Mouse (Mus musculus) hindbrain, embryonic 15.5 days (tissue): ENCODE data around the gene Npc1l1. TPM values are rescaled to one million over a fixed set of nuclear protein-coding genes. Genes with fewer than 3 reads are reported as not detected.

Source experiments
- ATAC-seq: fragments of 200-750 bp; cut with Nextera tagmentation; 2 replicates; pipeline ENCODE4 v1.8.0; 2017; ENCODE audit warnings: low read depth, moderate number of reproducible peaks, moderate TSS enrichment; ENCODE audit not compliant: low FRiP score
- H3K27ac ChIP-seq: fragments of 300-500 bp; sonication (generic); replicated peaks from 2 replicates; pipeline ENCODE4 v1.5.1; 2015; ENCODE audit warnings: mild to moderate bottlenecking, inconsistent platforms
- H3K27me3 ChIP-seq: fragments of 300-500 bp; sonication (generic); 2 replicates; pipeline ENCODE4 v1.6.1; 2015; ENCODE audit warnings: control low read depth, inconsistent platforms
- H3K36me3 ChIP-seq: fragments of 300-500 bp; sonication (generic); 2 replicates; pipeline ENCODE4 v1.6.1; 2015; ENCODE audit warnings: control low read depth, inconsistent platforms
- H3K4me1 ChIP-seq: fragments of 300-500 bp; sonication (generic); replicated peaks from 2 replicates; pipeline ENCODE4 v1.6.1; 2015; ENCODE audit warnings: control low read depth, inconsistent platforms
- H3K4me2 ChIP-seq: fragments of 300-500 bp; sonication (generic); 2 replicates; pipeline ENCODE4 v1.6.1; 2015; ENCODE audit warnings: moderate library complexity, mild to moderate bottlenecking, inconsistent platforms
- H3K4me3 ChIP-seq: fragments of 300-500 bp; sonication (generic); 2 replicates; pipeline ENCODE4 v1.5.1; 2015; ENCODE audit warnings: mild to moderate bottlenecking, inconsistent platforms
- H3K9ac ChIP-seq: fragments of 300-500 bp; sonication (generic); 2 replicates; pipeline ENCODE4 v1.6.1; 2015; ENCODE audit warnings: inconsistent platforms
- H3K9me3 ChIP-seq: fragments of 300-500 bp; sonication (generic); 2 replicates; pipeline ENCODE4 v1.6.1; 2016; ENCODE audit warnings: control low read depth, inconsistent platforms
- WGBS: fragments of 180-500 bp; shearing (Covaris S2); methylation state at CpG from one replicate; pipeline ENCODE4 v1.1.7; 2015; 5-methylcytosine and 5-hydroxymethylcytosine counted together
- polyA plus RNA-seq: library from polyadenylated mRNA; unstranded; fragments of >200 nt; fragmentation: Nextera tagmentation; extraction: Ambion mirVana; gene quantifications from 2 replicates; pipeline ENCODE4 v1.2.1, GENCODE M21; 2015

Gene Npc1l1
- polyA plus RNA-seq, 1 experiment from 2014 or later, result 0.08 TPM

DNA sequence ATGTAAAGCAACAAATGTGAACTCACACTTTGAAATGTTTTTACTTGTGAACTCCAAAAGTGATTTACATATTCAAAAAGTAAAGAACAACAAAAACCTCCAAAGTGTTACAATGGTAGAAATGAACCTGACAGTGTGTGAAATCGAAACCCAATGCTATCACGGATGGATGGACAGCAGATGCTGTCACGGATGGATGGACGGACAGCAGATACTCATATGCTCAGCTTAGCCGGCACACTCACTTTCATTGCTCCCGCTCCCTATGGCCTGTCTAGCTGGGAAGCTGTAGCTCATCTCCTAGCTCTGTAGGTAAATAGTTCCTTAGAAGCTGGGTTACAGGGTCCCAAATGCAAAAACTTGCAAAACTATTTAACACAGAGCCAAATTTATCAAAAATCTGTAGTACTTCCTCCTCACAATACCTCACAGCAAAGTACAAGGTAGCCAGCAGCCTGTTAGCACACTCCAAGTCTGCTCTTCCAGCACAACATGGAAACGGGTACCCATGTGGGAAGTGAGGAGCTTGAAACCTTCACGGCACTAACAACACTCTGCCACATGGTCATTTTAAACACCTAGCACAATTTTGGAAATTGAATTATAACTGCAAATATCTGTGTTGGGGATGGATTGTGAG lies 52.0 kb downstream of the Npc1l1 start:
- WGBS, result 34% methylated on average over 8 of the region's 8 CpGs
- H3K9ac ChIP-seq, result no peak overlapping the region
- peaks cover 32% of the 10 kb centered on the region for H3K4me1 ChIP-seq
- H3K4me3 ChIP-seq, result no peak overlapping the region
- ATAC-seq, result no peak
- H3K36me3 ChIP-seq, result no peaks in the 10 kb centered on the region
- no peak overlapping the region for H3K4me2 ChIP-seq
- peak overlapping the region; percentile 42; the same call in 1 of the 2 replicates for H3K27ac ChIP-seq
- no peaks in the 10 kb centered on the region for H3K9me3 ChIP-seq
- H3K27me3 ChIP-seq, result no peaks in the 10 kb centered on the region

- Histone ChIP-seq H3K27ac (no peak overlapping the region), H3K36me3 (no peaks in the 10 kb centered on the region), H3K27me3 (no peaks in the 10 kb centered on the region), H3K4me3 (no peak overlapping the region), H3K9ac (no peak overlapping the region), H3K9me3 (no peaks in the 10 kb centered on the region), H3K4me1 (peaks cover 29% of the 10 kb centered on the region), H3K4me2 (no peak overlapping the region)
- ATAC-seq, result no peak
- WGBS, result 70% methylated on average over 1 of the region's 1 CpGs
Measured at GRCm38 (mm10) chr11:6175506-6175905, 54.4 kb downstream of the Npc1l1 start.

DNA sequence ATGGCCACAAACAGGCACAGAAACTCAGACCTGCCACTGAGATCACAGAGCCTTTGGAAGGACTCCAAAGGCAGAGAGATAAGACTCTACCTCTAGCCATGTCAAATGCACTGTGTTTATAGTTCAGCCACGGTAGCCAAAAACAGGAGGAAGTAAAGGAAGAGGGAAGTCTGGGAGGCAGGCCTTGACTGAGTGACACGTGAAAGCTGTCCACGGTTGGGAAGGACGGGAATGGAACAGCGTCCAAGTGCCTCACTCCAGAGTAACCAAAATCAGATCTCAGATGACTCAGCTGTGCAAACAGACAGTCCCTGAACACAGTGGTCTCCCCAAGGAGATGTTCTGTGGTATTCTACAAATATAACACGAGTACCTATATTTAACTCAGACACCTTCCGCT lies 55.2 kb downstream of the Npc1l1 start:
- Histone ChIP-seq H3K27me3 (no peaks in the 10 kb centered on the region), H3K4me3 (no peak overlapping the region), H3K27ac (no peak overlapping the region), H3K9me3 (no peaks in the 10 kb centered on the region), H3K4me2 (no peak overlapping the region), H3K36me3 (no peaks in the 10 kb centered on the region), H3K9ac (no peak overlapping the region), H3K4me1 (peaks cover 29% of the 10 kb centered on the region)
- WGBS, result 76% methylated on average over 7 of the region's 7 CpGs
- ATAC-seq, result no peak

GRCm38 (mm10) chr11:6169041-6169663 lies 60.8 kb downstream of the Npc1l1 start:
- Histone ChIP-seq H3K4me1 (0 out of 2 replicates have a peak, but pooled peaks cover 6% of the 10 kb centered on the region), H3K4me2 (no peak overlapping the region), H3K27ac (no peak overlapping the region), H3K36me3 (no peaks in the 10 kb centered on the region), H3K27me3 (no peaks in the 10 kb centered on the region), H3K9ac (no peak overlapping the region), H3K9me3 (no peaks in the 10 kb centered on the region), H3K4me3 (no peak overlapping the region)
- ATAC-seq, result no peak
- 88% methylated on average over 2 of the region's 2 CpGs for WGBS

DNA sequence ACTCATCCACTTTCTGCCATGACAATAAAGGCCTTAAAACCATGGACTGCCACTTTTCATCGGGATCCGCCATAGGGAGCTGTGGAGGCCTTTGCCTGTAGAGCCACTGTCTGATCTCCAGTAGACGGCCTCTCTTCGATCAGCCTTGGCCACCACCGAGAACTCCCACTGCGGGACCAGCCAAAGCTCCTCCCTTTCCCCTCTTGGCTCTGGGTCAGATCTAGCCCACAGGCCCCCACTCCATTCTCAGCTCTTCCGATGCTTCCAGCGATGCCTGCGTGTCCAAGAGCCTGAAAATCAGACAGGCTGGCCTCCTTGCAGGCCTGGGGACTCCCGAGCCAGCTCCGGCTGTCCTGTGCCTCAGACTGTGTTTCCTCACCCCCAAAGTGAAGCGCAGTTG lies 63.6 kb downstream of the Npc1l1 start:
- no peak overlapping the region for H3K4me3 ChIP-seq
- no peaks in the 10 kb centered on the region for H3K9me3 ChIP-seq
- no peaks in the 10 kb centered on the region for H3K36me3 ChIP-seq
- WGBS, result 80% methylated on average over 12 of the region's 12 CpGs
- no peak overlapping the region for H3K9ac ChIP-seq
- no peak overlapping the region for H3K27ac ChIP-seq
- H3K27me3 ChIP-seq, result no peaks in the 10 kb centered on the region
- 0 out of 2 replicates have a peak, but pooled peaks cover 12% of the 10 kb centered on the region for H3K4me1 ChIP-seq
- ATAC-seq, result no peak; the same call in 1 of the 2 replicates
- H3K4me2 ChIP-seq, result no peak overlapping the region

DNA sequence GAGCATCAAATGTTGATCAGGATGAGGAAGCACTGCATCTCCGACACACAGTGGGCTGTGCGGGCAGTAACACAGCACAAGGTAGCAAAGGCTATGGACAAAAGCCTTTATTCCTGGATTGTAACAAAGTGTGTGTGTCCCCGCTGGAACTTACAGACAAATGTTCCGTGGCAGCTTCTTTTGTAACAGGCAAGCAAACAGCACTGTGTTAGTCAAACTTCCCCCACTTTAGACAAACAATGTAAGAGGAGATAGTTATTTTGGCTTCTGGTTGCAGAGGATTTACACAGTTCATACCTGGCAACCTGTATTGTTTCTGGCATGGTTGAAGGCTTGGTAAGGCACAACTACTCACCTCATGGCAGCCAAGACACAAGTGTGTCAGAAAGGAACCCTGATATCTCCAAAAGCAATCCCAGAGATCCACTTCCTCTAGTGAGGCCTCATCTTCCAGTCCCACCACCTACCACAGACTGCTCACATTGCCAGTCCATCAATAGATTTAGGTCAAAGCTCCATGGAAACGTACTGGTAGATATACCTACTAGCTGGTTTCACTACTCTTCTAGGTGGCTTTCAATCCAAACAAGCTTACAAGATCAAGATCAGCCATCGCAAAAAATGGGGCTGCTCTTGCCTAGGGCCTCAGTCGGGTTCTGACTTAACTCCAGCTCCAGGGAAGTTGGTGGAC lies 64.4 kb downstream of the Npc1l1 start:
- no peak overlapping the region for H3K9ac ChIP-seq
- no peak overlapping the region for H3K4me2 ChIP-seq
- no peaks in the 10 kb centered on the region for H3K27me3 ChIP-seq
- H3K4me1 ChIP-seq, result peaks cover 19% of the 10 kb centered on the region; the same call in 1 of the 2 replicates
- H3K27ac ChIP-seq, result no peak overlapping the region
- ATAC-seq, result no peak
- H3K4me3 ChIP-seq, result no peak overlapping the region
- WGBS, result 92% methylated on average over 7 of the region's 7 CpGs
- H3K9me3 ChIP-seq, result no peaks in the 10 kb centered on the region
- H3K36me3 ChIP-seq, result no peaks in the 10 kb centered on the region

DNA sequence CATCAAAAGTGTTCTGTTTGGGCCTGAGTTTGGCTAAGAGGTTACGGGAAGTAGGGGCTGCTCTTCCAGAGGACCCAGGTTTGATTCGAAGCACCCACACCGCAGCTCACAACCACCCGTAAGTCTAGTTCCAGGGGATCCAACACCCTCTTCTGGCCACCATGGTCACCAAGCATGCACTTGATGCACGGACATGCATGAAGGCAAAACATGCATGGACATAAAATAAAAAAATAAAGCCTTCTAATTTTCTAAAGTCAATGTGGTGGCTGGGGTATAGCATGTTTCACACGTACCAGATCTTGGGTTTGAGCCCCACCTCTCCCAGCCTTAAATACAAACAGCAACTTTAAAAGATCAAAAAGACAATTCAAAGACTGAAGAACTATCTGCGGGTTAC lies 65.2 kb downstream of the Npc1l1 start:
- no peak overlapping the region for H3K9ac ChIP-seq
- H3K9me3 ChIP-seq, result no peaks in the 10 kb centered on the region
- H3K4me2 ChIP-seq, result no peak overlapping the region
- H3K4me1 ChIP-seq, result peaks cover 22% of the 10 kb centered on the region; the same call in 1 of the 2 replicates
- WGBS, result 96% methylated on average over 7 of the region's 7 CpGs
- H3K36me3 ChIP-seq, result no peaks in the 10 kb centered on the region
- ATAC-seq, result no peak
- H3K4me3 ChIP-seq, result no peak overlapping the region
- no peaks in the 10 kb centered on the region for H3K27me3 ChIP-seq
- no peak overlapping the region for H3K27ac ChIP-seq

GRCm38 (mm10) chr11:6163706-6164105 lies 66.2 kb downstream of the Npc1l1 start:
- no peak overlapping the region for H3K9ac ChIP-seq
- peaks cover 24% of the 10 kb centered on the region; the same call in 1 of the 2 replicates for H3K4me1 ChIP-seq
- H3K4me2 ChIP-seq, result no peak overlapping the region
- 92% methylated on average over 12 of the region's 12 CpGs for WGBS
- ATAC-seq, result no peak
- no peak overlapping the region for H3K4me3 ChIP-seq
- no peaks in the 10 kb centered on the region for H3K36me3 ChIP-seq
- H3K27me3 ChIP-seq, result no peaks in the 10 kb centered on the region
- H3K27ac ChIP-seq, result no peak overlapping the region
- H3K9me3 ChIP-seq, result no peaks in the 10 kb centered on the region

GRCm38 (mm10) chr11:6163062-6163461 lies 66.9 kb downstream of the Npc1l1 start:
- WGBS, result 93% methylated on average over 3 of the region's 3 CpGs
- ATAC-seq, result no peak
- H3K4me2 ChIP-seq, result no peak overlapping the region
- no peak overlapping the region for H3K4me3 ChIP-seq
- no peak overlapping the region for H3K27ac ChIP-seq
- H3K4me1 ChIP-seq, result peaks cover 24% of the 10 kb centered on the region; the same call in 1 of the 2 replicates
- no peaks in the 10 kb centered on the region for H3K36me3 ChIP-seq
- H3K27me3 ChIP-seq, result no peaks in the 10 kb centered on the region
- no peak overlapping the region for H3K9ac ChIP-seq
- no peaks in the 10 kb centered on the region for H3K9me3 ChIP-seq

- Histone ChIP-seq H3K36me3 (no peaks in the 10 kb centered on the region), H3K4me3 (no peak overlapping the region), H3K4me1 (peaks cover 31% of the 10 kb centered on the region), H3K9me3 (no peaks in the 10 kb centered on the region), H3K4me2 (no peak overlapping the region), H3K27ac (no peak overlapping the region), H3K9ac (no peak overlapping the region), H3K27me3 (no peaks in the 10 kb centered on the region)
- no peak for ATAC-seq
Measured at GRCm38 (mm10) chr11:6161549-6161948, 68.4 kb downstream of the Npc1l1 start.
